Mouse (Mus musculus) T-helper 17 cell (primary cell): ENCODE measurements at regions not wholly inside any gene's neighbourhood (a gene's known extent, or its start where the extent isn't known, plus 50 kb on each side); places are given as distances from the start of the nearest gene placed in this dataset.
"Not testable (repeated sequence)": the region's sequence is repeated elsewhere in the genome, so short reads cannot be mapped to it uniquely, and the experiment has no call there.

Source experiments
- in situ Hi-C, 2 experiments: fragments of 300-600 bp; cut with MboI, MseI; formaldehyde crosslinking; loops; 1 replicate in 1 of 2; 2 replicates in 1 of 2; pipeline ENCODE4 v1.15.1; 2025; ENCODE audit warnings: high pct_unique_total_duplicates in 2 of 2

DNA sequence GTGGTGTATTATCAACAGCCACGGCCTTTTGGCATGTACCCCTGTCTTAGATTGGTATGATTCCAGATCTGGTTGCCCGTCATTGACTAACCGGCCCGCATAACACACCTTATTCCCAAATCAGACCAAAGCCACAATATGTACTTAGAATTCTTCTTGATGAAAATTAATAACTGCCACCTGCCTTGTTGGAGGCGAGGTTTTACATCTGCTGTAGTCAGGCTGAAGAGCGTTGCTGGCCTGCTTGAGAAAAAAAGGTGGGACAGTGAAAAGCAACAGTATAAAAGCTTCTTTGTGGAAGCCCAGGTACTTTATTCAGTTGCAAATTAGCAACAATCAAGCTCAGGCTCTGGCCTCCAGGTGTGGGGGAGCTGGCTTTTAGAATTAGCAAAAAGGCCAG lies 223.6 kb upstream of the Car8 start:
- in situ Hi-C loops, result not testable (repeated sequence)

DNA sequence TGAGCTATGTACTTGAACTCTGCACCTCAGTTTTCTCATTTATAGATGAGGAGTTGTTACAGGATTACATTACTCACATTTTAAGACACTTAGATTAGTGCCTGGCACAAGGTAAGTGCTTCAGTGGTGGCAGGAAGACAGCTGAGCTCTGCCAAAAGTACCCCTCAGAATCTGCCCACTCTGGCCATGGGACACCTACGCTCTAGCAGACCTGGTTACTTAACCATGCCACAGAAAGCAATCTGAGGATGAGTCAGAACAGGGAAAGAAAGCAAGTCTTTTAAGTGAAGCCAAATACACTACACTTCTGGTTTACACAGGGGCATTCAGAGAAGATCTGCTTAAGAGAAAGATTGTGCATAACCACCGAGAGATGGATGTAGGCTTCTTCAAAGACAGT lies 215.5 kb upstream of the Car8 start:
- in situ Hi-C loops, result loop anchor here in 1 of 2 experiments (5.0 kb wide), 1 partner anchor 1083 kb away; no protein-coding TSS in a partner anchor

DNA sequence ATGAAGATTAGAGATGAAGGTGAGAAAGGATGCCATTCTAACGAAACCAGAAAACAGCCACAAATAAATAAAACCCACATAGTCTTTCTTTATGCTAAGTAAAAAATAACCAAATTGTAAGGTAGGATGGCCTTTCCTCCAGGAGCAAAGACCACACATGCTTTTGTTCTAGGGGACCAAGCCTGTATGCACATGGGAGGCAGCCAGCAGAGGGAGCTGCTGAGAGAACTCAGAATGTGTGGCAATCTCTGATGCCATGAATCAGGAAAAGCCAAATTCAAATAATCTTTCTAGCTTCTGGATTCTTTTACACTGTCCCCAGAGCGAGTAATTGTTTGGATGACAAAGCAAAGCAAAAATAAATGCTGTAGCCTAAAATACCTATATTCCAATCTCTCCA lies 193.6 kb upstream of the Car8 start:
- in situ Hi-C loops, result no loop called here

DNA sequence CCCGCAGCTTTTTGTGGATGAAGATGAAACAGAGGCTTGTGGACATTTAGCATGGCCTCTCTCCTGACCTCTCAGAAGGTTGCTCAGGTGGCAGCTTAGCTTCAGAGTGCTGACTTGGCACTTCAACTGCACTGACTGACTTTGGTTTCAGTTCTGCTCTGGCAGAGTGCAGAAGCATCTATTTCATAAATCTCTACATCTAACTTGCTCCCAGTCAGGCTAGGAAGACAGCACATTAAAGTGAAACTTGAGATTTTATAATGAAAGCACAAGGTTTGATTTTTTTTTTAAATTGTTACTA lies 192.1 kb upstream of the Car8 start:
- in situ Hi-C loops, result no loop called here

DNA sequence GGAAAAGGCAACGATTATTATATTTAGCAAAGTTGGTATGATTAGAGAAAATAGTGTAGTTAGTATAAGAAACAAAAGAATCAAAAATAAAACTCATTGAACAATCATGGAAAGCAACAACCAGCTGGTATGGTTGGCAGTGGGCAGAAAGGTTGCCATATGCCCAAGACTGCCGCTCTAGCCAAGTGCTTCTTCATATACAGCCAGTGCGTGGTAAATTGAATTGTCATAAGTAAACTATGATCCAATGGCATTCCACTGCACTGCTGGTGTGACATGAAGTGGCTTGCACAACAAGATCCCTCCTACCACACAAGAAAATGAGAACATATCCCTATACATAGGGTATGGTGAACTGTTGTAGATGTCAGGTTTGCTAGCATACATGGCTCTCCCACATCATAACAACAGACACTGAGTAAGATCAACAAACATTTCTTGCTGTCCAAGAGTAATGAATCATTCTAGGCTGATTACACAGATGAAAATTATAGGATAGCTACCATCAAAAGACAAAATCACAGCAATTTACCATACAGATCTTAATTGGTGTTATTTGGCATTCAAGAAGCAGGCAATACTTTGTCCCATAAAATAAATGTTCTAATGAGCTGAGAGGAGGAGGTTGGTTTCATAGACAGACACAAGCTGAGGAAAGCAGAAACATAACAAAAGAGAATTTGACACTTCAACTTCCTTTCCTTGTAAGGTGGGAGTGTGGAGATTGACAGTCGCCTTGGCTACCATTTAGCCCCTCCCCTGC lies 191.6 kb upstream of the Car8 start:
- in situ Hi-C loops, result no loop called here

DNA sequence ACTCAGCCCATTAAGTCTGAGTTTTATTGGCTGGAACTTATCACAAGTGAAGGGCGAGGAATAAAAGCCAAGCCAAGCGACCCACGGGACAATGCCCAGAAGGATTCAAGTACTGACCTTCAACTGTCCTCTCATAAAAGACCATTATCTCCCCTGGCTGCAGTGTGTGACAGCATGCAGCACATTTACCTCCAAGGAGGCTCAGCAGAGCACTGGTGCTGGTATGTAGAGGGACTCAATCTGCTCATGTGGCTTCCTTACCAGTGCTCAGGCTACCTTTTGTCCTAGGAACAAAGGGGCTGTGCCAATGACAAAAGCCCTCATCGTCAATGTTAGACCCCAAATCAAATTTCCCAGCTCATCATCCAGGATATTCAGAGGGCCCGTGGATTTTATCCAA lies 190.9 kb upstream of the Car8 start:
- in situ Hi-C loops, result loop anchor here in 1 of 2 experiments (5.0 kb wide), 1 partner anchor 83 kb away; no protein-coding TSS in a partner anchor

DNA sequence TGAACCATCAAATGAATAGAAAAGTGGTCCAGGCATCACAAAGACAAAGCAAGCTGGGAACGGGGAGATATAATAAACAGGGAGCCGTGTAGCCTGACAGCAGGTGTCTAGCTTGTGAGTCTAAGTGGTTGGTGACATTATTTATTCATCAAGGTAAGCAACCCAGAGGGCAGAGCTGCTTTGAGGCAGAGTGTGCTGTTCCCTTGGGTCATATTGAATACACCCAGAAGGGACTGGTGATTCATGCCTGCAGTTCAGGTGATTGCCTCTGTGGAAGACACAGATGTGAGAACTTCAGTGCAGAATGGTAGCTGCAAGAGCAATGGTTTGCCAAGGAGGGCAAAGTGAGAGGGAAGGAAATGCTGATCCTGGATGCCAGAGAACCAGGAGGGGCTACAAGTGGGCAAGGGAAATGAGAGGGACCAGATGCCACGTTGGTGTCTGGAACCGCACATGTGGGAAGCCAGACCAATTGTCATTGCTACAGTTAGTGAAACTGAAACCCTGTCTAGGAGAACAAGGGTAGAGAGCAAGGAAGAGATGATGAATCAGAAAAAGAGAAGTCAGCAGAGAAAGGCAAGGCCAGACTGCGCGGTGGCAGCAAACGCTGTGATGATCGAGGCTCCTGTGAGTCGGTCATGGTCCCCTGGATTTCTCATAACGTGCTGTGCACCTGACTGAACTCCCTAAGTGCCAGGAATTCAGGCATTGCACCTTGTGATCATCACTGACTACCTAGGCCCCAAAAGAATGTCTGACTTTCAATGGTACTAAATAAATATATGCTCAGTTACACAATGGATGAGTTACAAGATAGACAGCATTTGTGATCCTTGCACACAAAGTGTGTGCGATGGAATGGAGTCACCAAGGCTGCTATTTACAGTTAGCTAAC lies 190.0 kb upstream of the Car8 start:
- in situ Hi-C loops, result loop anchor here in 1 of 2 experiments (5.0 kb wide), 1 partner anchor 83 kb away; no protein-coding TSS in a partner anchor

DNA sequence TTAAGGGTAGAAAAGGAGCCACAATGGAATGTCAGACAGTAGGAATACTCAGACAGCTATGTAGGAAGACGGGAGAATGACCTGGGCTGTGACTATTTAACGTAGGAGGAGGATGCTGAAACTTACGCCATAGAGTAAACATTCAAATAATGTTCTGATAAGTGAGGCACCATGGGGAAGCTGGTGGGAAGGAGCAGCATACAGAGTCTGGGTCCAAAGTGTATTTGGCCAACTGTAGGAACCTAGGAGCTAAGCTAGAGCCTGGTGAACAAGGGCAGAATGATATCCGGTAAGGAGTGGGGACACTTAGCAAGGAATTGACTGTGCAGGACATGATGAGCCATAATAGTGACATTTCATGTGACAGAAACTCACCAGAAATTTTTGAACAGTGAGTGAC lies 189.0 kb upstream of the Car8 start:
- in situ Hi-C loops, result loop anchor here in 1 of 2 experiments (5.0 kb wide), 1 partner anchor 84 kb away; no protein-coding TSS in a partner anchor

GRCm38 (mm10) chr4:8423392-8424045 lies 184.7 kb upstream of the Car8 start:
- in situ Hi-C loops, result no loop called here

DNA sequence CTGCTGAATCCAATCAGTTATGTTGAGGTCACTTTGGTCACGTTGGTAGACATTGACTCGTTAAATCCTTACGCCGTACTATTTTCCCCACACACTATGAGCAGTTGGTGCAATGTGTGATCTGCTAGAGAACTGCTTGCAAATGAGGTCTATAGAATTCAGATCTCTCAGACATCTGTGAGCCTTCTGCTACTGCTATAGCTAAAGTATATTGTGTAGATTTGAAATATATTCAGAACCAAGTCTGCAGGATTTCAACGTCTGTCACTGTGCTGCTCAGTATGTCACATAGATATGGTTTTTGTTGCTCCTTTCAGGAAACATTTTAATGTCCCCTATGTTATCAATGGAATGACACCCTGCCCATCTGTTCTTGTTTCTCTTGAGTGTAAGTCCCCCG lies 182.4 kb upstream of the Car8 start:
- in situ Hi-C loops, result no loop called here

DNA sequence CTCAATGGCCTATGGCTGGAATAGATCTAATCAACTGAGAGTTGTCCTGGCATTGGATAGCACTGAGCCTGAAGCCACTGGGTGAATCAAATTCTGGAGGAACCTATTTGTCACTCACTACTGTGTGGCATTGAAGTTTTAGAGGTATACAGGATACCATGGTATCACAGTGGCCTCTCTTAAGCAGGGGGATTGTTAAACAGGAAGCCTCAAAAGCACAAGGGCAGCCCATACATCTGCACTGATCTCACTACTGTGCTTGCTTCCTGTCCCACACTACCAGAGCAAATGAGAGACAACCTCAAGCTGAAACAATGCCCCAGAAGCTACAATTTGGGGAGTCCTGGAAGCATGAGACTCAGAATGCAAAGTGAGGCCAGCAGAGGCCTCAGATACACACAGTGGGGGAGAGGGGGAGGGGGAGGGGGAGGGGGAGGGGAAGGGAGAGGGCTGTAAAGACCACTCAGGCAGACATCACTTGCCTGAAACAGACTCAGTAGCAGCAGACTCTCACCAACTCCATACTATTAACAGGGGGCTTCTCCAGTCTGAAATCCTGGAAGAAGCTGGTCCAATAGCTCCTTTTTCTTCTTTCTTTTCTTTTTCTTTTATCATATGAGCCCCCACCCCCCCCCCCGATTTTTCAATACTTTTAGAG lies 179.7 kb upstream of the Car8 start:
- in situ Hi-C loops, result no loop called here

- in situ Hi-C loops, result no loop called here
Observed at GRCm38 (mm10) chr4:8417821-8418220, 179.0 kb upstream of the Car8 start.

- in situ Hi-C loops, result no loop called here
Observed at GRCm38 (mm10) chr4:8413307-8413706, 174.5 kb upstream of the Car8 start.

DNA sequence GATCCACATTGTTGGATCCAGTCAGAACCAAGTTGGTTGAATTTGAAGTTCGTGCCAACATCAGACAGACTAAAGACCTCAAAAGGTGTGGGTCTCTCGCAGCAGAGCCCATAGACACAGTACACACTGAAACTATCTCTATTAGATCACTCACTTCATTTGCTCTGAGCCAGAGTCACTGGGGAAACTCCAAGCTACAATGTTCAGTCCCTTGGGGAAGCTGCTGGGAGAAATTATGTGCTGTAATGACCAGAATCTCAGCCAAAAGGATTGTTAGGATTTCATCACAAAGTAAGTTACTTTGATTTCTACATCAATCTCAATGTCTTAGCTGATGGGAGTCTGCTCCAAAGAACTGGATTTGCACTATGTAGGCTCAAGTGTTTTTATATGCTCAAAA lies 161.2 kb upstream of the Car8 start:
- in situ Hi-C loops, result no loop called here

DNA sequence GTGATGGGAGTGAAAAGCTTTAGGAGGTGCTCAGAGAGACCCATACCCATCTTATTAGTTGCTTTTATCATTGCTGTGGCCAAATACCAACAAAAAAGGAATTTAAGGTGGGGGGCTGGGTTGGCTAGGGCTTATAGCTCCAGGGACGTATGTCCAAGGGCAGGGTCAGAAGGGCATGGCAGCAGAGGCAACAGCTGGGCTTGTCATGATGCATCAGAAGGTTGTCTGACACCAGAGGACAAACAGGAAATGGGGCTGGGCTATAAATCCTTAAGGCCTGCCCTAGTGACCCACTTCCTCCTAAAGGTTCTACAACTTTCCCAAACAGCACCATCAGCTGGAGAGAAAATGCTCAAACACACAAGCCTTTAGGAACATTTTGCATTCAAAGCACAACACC lies 160.6 kb upstream of the Car8 start:
- in situ Hi-C loops, result no loop called here

- in situ Hi-C loops, result no loop called here
Observed at GRCm38 (mm10) chr4:8398969-8399368, 160.1 kb upstream of the Car8 start.

DNA sequence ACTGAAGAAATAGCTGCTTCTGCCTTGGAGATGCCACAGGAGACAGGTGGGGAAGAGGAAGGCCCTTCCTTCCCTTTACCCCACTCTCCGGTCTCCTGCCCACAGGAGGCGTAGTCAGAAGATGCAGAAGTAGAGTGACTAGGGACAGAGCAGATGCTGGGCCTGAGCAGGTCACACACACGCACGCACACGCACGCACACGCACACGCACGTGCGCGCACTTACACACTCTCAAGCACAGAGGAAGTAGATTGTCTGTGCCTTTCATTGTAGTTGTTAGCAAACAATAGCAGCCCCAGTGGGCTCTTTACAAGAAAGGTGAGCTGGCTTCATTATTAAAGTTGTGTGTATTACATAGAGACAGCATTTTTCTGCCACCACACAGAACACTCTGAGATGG lies 144.3 kb upstream of the Car8 start:
- in situ Hi-C loops, result loop anchor here in 1 of 2 experiments (5.0 to 10.0 kb wide), 2 partner anchors 214 to 242 kb away; no protein-coding TSS in a partner anchor

- in situ Hi-C loops, result loop anchor here in 1 of 2 experiments (5.0 to 10.0 kb wide), 2 partner anchors 215 to 243 kb away; no protein-coding TSS in a partner anchor
Observed at GRCm38 (mm10) chr4:8382125-8382417, 143.2 kb upstream of the Car8 start.

- in situ Hi-C loops, result loop anchor here in 1 of 2 experiments (5.0 to 10.0 kb wide), 2 partner anchors 216 to 243 kb away; no protein-coding TSS in a partner anchor
Observed at GRCm38 (mm10) chr4:8381408-8382124, 142.7 kb upstream of the Car8 start.

DNA sequence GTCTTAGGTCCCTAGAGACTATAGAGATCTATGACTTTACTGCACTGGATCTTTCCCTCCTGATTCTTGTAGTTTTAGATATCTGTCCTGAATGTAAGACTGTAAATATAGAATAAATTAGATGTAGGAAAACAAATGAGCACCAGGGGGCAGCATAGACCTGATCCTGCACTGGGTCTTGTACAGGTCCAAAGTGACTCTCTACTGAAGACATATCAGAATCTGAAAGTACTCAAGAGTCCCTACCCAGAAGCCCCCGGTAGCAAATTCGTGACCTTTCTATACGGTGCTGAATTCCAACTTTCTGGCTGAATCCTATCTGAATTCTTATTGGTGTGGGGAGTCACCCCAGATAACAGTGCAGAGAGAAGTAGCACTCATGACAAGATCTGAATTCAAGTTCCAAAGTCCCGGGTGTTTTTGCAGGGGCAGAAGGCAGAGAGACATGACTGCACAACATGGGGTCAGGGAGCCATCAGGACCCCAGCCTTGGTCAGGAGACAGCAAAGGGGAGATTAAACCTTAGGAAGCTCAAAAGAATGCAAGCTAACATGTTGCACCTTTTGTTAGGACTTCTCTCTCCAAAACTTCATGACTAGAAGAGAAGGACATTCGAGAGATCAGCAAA lies 142.0 kb upstream of the Car8 start:
- in situ Hi-C loops, result loop anchor here in 1 of 2 experiments (5.0 to 10.0 kb wide), 2 partner anchors 216 to 244 kb away; no protein-coding TSS in a partner anchor
